Mouse (Mus musculus): ENCODE measurements at regions not wholly inside any gene's neighbourhood (a gene's known extent, or its start where the extent isn't known, plus 50 kb on each side); places are given as distances from the start of the nearest gene placed in this dataset.

DNA sequence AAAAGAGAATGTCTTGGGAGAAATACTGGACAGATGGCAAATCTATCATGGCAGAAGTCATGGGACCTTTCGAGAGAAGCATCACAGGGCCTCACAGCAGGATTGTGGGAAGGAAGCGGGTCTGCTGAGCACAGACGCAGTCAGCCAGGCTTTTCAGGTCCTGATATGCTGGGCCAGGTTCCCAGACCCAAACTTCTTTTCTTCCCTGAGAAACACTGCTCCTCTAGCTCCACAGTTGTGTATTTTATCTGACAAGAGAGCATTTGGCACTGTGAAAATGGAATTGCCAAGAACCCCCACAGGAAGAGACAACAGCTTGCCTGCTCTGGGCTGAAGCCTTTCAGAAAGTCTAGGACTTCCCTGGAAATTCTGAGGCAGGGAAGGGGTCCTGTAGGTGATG, 73.4 kb upstream of the Topaz1 start:
- TF ChIP-seq CTCF (IDR thresholded peaks at IDR 0.05; ENCODE audit: control insufficient read depth, insufficient read depth, insufficient replicate concordance, low read depth, low read length) (no peak), POLR2A (IDR thresholded peaks at IDR 0.05; ENCODE audit: control insufficient read depth, low read depth, low read length) (no peak)

Data from testis, adult 2 months (tissue).